Mouse (Mus musculus) gastrocnemius, adult 8-10 months (tissue): ENCODE measurements around the gene Slc17a8. TPM values are rescaled to one million over a fixed set of nuclear protein-coding genes. Genes with fewer than 3 reads are reported as not detected.

Experiments
- DNase-seq, 2 experiments: peaks; one replicate each; pipeline ENCODE4 v3.0.0; 2022; ENCODE audit warnings: low spot score in 2 of 2
- total RNA-seq, 4 experiments: library from RNA; stranded (reverse); gene quantifications; 2 replicates each; pipeline ENCODE4 v1.2.4; 2022

The Slc17a8 gene
- total RNA-seq, 4 experiments from 2014 or later: not detected

GRCm38 (mm10) chr10:89531194-89531634, 89.8 kb downstream of the Slc17a8 start:
- DNase-seq: no peak

GRCm38 (mm10) chr10:89527054-89527453, 94.0 kb downstream of the Slc17a8 start:
- no peak for DNase-seq

- DNase-seq: no peak
These were observed 95.2 kb downstream of the Slc17a8 start for GRCm38 (mm10) chr10:89525823-89526222.

Other genes starting within 250 kb of the Slc17a8 start
- gene Gas2l3, start 177.3 kb downstream of the Slc17a8 start, total RNA-seq: 1 to 10 TPM in 2 of 4 experiments, under 1 TPM in 2; 0.53 to 1.6 (median 1.1) TPM
- under 1 TPM in 1 of 4 experiments, not detected in 3; 0.19 TPM for gene Nr1h4, start 87.7 kb downstream of the Slc17a8 start, total RNA-seq
- gene Scyl2, start 65.0 kb upstream of the Slc17a8 start, total RNA-seq: 10 to 100 TPM; 11.0 to 13.4 (median 11.5) TPM
- gene Actr6, start 111.0 kb upstream of the Slc17a8 start, total RNA-seq: 1 to 10 TPM; 5.3 to 8.2 (median 6.5) TPM
- gene Uhrf1bp1l, start 123.7 kb upstream of the Slc17a8 start, total RNA-seq: 10 to 100 TPM; 14.8 to 24.1 (median 21.3) TPM